Mouse (Mus musculus) forelimb bud, embryonic 11.5 days (tissue): ENCODE measurements around the gene Capg.
"Not testable (repeated sequence)": the region's sequence is repeated elsewhere in the genome, so short reads cannot be mapped to it uniquely, and the experiment has no call there.

ENCODE experiments used
- DNase-seq: peaks from one replicate; pipeline ENCODE4 v3.0.0-alpha.2; 2012; ENCODE audit warnings: low read depth, low spot score

Gene Capg

GRCm38 (mm10) chr6:72532580-72532979 is 11.6 kb upstream of the Capg start:
- DNase-seq = no peak

DNA sequence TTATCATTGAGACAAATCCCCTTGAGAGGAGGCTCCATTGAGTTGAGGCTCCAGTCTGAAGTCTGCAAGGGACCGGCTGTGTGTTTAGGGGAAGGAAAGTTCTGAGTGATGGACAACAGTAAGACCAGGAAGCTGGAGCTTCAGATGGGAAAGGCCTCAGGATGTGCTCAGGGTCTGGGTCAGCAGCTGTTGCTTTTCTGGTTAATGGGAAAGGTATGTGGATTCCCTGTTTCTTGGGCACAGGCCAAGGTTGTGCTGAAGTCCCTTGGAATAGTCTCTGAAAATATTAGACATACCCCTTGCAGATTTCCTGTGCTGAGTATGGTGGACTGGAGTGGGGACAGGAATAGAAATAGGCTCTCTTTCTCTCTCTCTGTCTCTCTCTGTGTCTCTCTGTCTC is 10.6 kb upstream of the Capg start:
- DNase-seq = not testable (repeated sequence)

DNA sequence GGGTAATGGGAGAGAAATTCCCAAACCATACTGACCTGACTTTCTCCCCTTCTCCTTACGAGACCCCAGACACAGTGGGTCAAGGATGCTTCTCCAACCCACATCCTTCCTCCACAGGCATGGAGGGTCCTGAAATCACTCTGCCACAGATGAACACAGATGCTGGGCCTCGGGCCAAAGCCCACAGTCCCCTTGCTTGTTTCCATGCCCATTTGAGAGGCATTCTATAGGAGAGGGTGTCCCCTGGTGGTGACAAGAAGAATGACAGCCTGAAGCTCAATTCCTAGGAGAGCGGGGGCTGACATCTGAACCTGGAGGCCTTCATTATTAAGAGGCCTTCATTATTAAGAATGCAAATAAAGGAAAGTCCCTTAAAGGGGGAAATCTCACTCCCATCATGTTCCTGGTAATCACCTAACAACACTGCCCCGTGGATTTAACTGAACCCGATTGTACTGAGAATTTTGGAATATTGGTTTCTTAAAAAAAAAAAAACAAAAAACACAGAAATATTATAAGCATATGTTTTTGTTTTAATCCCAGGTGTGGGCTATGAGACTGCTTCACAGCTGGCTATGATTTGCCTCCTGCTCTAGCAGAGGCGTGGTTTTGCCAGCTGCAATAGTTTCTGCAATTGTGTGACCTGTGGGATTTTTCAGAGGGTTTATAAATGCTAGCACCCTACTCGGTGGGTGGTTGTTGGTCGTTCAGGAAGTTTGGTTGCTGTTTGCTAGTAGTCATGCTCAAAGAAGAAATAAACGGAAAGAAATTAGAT is 10.0 kb upstream of the Capg start:
- DNase-seq = peak; percentile 90

GRCm38 (mm10) chr6:72535165-72535564 is 9.0 kb upstream of the Capg start:
- DNase-seq = peak; percentile 76

- DNase-seq = no peak
Observed at GRCm38 (mm10) chr6:72537998-72538500, 6.1 kb upstream of the Capg start.

DNA sequence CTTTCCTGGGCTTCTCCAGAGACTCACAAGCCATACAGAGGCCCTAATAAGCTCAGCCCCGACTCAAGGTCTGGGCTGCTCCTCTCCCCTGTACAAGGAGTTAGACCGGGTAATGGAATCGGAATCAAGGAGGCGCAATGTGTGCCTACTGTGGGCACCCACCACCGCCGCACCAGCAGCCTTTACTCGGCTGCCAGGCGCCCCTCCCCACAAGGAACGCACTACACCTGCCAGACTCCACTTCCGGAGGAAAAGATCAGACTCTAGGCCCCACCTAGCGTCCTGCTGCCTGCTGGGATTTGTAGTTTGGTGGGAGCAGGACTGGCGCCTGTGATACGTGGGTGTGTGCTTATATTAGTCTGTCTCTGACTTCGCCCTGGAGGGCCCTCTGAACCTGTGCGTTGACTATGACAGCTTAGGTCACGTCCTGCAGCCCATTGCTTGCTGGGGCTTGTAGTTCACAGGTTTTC is 5.6 kb upstream of the Capg start:
- peak; percentile 72 for DNase-seq

GRCm38 (mm10) chr6:72543265-72543850 is 833 bp upstream of the Capg start:
- no peak for DNase-seq

- no peak for DNase-seq
Observed at GRCm38 (mm10) chr6:72545377-72545776, 1.2 kb downstream of the Capg start.

- DNase-seq = no peak
Observed at GRCm38 (mm10) chr6:72547121-72547520, 2.9 kb downstream of the Capg start.

- DNase-seq = no peak
Observed at GRCm38 (mm10) chr6:72547862-72548261, 3.7 kb downstream of the Capg start.

- DNase-seq = no peak
Observed at GRCm38 (mm10) chr6:72549041-72549580, 4.9 kb downstream of the Capg start.

DNA sequence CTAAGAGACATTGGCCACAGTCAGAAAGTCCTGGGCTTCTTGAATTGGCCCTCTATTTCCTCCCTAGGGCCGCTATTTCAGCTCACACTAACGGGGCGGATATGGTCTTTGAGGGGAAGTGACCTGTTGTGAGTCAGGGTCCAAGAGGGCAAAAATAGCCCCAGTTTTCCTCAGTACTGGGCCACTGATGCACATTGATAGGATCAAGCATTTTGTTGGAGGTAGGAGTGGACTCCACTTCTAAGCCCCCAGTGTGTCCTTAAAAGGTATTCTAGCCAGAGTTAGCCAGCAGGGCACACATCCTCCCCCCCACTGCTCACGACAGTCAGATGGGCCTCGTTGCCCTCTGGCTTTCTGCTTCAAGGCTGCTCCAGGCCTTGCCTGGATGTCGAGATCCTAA is 5.8 kb downstream of the Capg start:
- DNase-seq = no peak

DNA sequence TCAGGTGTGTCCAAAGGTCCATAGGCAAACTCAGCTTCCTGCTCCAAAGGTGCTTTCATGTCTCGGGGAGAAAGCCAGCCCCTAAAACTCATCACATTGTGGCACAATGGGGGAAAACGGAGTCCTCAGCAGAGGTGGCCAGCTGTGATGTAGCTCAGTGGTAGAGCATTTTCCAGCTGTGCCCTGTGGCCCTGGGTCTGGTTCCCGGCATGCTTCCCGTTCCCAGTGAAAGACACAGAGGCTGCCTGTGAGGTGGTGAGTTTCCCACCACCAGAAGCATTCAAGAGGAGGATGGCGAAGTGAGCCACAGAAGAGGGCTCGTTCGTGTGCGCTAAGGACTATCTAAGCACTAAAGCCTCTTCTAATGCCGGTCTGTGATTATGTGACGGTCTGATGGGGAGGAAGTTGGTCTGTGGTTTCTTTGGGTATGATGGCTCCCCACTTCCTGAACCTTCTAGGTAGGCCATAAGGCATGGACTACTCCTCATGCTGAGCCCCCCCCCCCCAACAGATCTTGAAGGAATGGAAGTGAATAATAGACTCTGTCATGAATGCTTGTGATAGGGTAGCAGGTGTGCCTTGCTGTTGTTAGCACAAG is 6.4 kb downstream of the Capg start:
- DNase-seq = no peak

- DNase-seq = peak; percentile 74
Observed at GRCm38 (mm10) chr6:72552171-72553078, 8.2 kb downstream of the Capg start.

DNA sequence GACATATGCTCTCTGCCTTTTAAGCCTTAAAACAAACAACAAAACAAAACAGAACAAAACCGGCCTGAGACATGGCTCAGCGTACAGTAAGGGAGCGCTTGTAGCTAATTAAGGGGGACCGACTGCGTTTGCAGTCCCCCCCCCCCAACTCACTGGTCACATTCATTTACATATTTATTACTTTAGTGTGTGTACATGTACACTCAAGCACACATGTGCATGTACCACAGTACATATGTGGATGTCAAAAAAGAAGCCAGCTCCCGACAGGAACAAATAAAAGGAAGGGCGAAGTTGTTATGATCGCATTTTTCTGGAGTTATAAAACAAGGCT is 8.9 kb downstream of the Capg start:
- no peak for DNase-seq

GRCm38 (mm10) chr6:72560801-72561200 is 16.6 kb downstream of the Capg start:
- DNase-seq = no peak

GRCm38 (mm10) chr6:72562486-72562885 is 18.3 kb downstream of the Capg start:
- no peak for DNase-seq

- DNase-seq = no peak
Observed at GRCm38 (mm10) chr6:72562894-72563293, 18.7 kb downstream of the Capg start.

DNA sequence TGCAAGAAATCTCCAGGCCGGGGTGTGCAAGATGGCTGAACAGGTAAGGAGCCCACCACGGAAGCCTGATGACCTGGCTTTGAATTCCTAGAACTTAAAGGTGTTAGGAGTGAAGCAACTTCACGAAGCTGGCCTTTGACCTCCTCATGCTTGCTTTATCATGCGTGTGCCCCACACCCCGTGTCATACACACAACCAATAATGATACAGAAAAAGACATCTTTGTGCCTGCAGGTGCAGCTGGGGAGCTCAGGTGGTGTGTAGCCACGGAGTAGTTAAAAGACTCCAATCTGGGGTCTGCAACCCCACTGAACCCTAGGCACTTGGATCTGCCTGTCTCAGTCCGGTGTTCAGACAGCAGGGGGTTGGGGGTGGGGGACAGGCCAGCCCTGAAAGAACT is 21.3 kb downstream of the Capg start:
- no peak for DNase-seq

- DNase-seq = peak; percentile 83
Observed at GRCm38 (mm10) chr6:72566044-72566443, 21.9 kb downstream of the Capg start.

DNA sequence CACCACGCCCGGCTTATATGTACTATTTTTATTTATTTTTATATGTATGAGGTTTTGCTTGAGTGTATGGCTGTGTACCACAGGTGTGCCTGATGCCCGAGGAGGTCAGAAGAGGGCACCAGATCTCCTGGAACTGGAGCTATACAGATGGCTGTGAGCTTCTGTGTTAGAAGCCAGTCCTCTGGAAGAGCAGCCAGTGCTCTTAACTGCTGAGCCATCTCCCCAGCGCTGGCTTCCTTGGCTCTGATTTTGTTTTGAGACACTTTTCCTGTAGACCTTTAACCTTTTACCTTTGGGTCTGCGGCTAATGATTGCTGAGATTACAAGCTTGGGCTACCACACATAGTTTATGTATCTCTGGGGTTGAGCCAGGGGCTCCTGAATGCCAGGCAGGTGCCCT is 23.3 kb downstream of the Capg start:
- no peak for DNase-seq
